Mouse (Mus musculus) activated CD4-positive, CD25-positive, alpha-beta regulatory T cell (primary cell): Measurements from ENCODE around the gene B4galt5. TPM values are rescaled to one million over a fixed set of nuclear protein-coding genes. Genes with fewer than 3 reads are reported as not detected.

Experiments used
- polyA plus RNA-seq, 2 experiments: library from polyadenylated mRNA; unstranded; fragments of 100-300 nt; shearing (Covaris generic); gene quantifications; one replicate each; pipeline ENCODE4 v1.2.1; 2017

B4galt5 gene
- 10 to 100 TPM; 26.3 to 31.7 TPM for polyA plus RNA-seq

DNA sequence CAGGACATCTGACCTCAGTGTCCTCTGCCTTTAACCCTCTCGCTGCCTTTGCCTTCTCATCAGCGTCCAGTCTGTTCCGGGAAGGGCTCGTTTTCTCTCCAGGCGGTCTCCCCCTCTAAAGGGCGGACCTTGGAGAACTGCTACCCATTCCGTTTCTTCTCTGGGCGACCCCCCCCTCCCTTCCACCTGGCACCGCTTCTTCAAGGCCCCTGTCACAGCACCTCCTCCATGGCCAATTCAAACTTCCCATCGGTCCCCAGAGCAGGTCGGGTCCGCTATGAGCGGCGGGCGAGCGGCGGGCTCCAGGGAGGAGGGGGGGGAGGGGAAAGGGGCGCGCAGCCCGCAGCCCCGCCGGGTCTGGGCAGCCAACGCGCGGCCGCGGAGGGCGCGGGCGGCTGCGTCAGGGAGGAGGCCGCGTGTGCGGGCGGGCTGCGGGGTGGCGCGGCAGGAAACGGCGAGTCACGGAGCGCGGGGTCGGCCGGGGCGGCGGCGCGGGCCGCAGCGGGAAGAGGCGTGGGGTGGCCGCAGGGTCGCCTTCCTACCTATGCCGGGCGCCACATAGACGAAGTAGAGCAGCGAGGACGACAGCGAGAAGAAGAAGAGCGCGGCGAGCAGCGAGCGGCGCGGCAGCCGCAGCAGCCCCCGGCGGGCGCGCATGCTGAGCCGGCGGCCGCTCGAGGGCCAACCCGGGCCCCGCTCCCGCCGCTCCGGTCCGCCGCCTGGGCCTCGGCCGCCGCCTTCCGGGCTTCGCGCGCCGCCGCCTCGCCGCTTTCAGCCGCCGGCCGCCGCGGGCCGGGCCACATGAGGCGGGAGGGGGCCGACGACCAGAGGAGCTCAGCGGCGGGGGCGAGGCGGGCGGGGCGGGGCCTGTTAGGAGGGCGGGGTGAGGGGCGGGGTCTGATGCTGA, at the start of gene B4galt5:
Gene B4galt5 (minus strand): TSS at position 808 of the 907 bp plus-strand sequence.

Other genes starting within 250 kb of the B4galt5 start
- under 1 TPM; 0.57 to 0.69 TPM for gene Kcnb1, start 159.0 kb downstream of the B4galt5 start, polyA plus RNA-seq
- gene Ptgis, start 108.6 kb downstream of the B4galt5 start, polyA plus RNA-seq, result not detected
- gene Slc9a8, start 72.5 kb upstream of the B4galt5 start, polyA plus RNA-seq, result 10 to 100 TPM; 47.2 to 49.9 TPM
- 100 to 1,000 TPM; 195 to 237 TPM for gene Rnf114, start 143.5 kb upstream of the B4galt5 start, polyA plus RNA-seq
- gene Spata2, start 143.7 kb upstream of the B4galt5 start, polyA plus RNA-seq, result 10 to 100 TPM; 18.8 to 27.5 TPM
- gene Snai1, start 189.0 kb upstream of the B4galt5 start, polyA plus RNA-seq, result under 1 TPM in 1 of 2 experiments, not detected in 1; 0.13 TPM